Mouse (Mus musculus): ENCODE data around the gene Pon3.

DNA sequence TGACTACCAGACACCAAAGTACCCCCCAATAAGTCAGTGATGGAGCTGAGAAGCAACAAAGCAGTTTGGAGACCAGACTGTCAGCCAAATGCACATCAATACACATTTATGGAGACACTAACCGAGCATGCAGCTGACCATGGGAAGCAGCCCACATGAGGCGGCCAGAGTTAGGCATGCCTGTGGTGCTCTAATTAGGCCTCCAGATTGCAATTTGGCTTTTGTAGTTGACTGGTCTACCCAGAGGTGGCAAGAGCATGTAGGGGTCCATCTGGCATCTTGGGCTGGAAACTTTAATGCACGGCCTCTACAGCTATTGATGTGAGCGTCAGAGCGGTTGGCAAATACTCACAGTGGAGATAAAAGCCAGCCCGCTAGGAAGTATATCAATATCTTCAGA lies 10.2 kb downstream of the Pon3 start:
- TF ChIP-seq CTCF (conservative IDR thresholded peaks at IDR 0.05; ENCODE audit: low read length) (no peak), NANOG (IDR thresholded peaks at IDR 0.05; ENCODE audit: borderline replicate concordance, low read length) (no peak)

Data from E14TG2a.4 (cell line).